Mouse (Mus musculus): ENCODE results near the gene Rapgef4. TPM values are rescaled to one million over a fixed set of nuclear protein-coding genes. Genes with fewer than 3 reads are reported as not detected.

Rapgef4 gene
- polyA plus RNA-seq, 1 experiment from 2014 or later, result 2.2 TPM

- H3K36me3 ChIP-seq (ENCODE audit: control insufficient read depth, insufficient read depth, low read length), result no peaks in the 10 kb centered on the region
- no peak for ATAC-seq (replicated peaks; ENCODE audit: low FRiP score)
- H3K27ac ChIP-seq (ENCODE audit: low read depth, low read length), result no peak overlapping the region
- 80% methylated on average over 6 of the region's 6 CpGs for WGBS
- no peaks in the 10 kb centered on the region for H3K9me3 ChIP-seq (ENCODE audit: control insufficient read depth, low read length)
- H3K27me3 ChIP-seq (ENCODE audit: control insufficient read depth, insufficient read depth, low read length), result no peaks in the 10 kb centered on the region
- no peak overlapping the region for H3K4me2 ChIP-seq (ENCODE audit: low read depth, low read length, severe bottlenecking)
- no peak overlapping the region for H3K9ac ChIP-seq (ENCODE audit: low read length)
- DNase-seq (ENCODE audit: low spot score), result no peak
- no peaks in the 10 kb centered on the region for H3K4me1 ChIP-seq (replicated peaks; ENCODE audit: control insufficient read depth, insufficient read depth, low read length)
- no peak overlapping the region for H3K4me3 ChIP-seq (ENCODE audit: low read depth, low read length)
Measured at GRCm38 (mm10) chr2:72078140-72078521, 97.1 kb downstream of the Rapgef4 start.

GRCm38 (mm10) chr2:72079110-72079509, 98.1 kb downstream of the Rapgef4 start:
- ATAC-seq (replicated peaks; ENCODE audit: low FRiP score) (no peak), DNase-seq (ENCODE audit: low spot score) (no peak)
- WGBS, result 86% methylated on average over 8 of the region's 8 CpGs
- Histone ChIP-seq H3K4me2 (ENCODE audit: low read depth, low read length, severe bottlenecking) (no peak overlapping the region), H3K4me3 (ENCODE audit: low read depth, low read length) (no peak overlapping the region), H3K9ac (ENCODE audit: low read length) (no peak overlapping the region), H3K36me3 (ENCODE audit: control insufficient read depth, insufficient read depth, low read length) (no peaks in the 10 kb centered on the region), H3K9me3 (ENCODE audit: control insufficient read depth, low read length) (no peaks in the 10 kb centered on the region), H3K27ac (ENCODE audit: low read depth, low read length) (no peak overlapping the region), H3K27me3 (ENCODE audit: control insufficient read depth, insufficient read depth, low read length) (no peaks in the 10 kb centered on the region), H3K4me1 (replicated peaks; ENCODE audit: control insufficient read depth, insufficient read depth, low read length) (no peaks in the 10 kb centered on the region)

- H3K4me3 ChIP-seq (ENCODE audit: low read depth, low read length), result no peak overlapping the region
- H3K9me3 ChIP-seq (ENCODE audit: control insufficient read depth, low read length), result no peaks in the 10 kb centered on the region
- ATAC-seq (replicated peaks; ENCODE audit: low FRiP score) (no peak), DNase-seq (ENCODE audit: low spot score) (no peak)
- no peaks in the 10 kb centered on the region for H3K36me3 ChIP-seq (ENCODE audit: control insufficient read depth, insufficient read depth, low read length)
- H3K9ac ChIP-seq (ENCODE audit: low read length), result no peak overlapping the region
- no peak overlapping the region for H3K4me2 ChIP-seq (ENCODE audit: low read depth, low read length, severe bottlenecking)
- H3K27me3 ChIP-seq (ENCODE audit: control insufficient read depth, insufficient read depth, low read length), result no peaks in the 10 kb centered on the region
- no peak overlapping the region for H3K27ac ChIP-seq (ENCODE audit: low read depth, low read length)
- WGBS, result 86% methylated on average over 4 of the region's 4 CpGs
- H3K4me1 ChIP-seq (replicated peaks; ENCODE audit: control insufficient read depth, insufficient read depth, low read length), result no peaks in the 10 kb centered on the region
Measured at GRCm38 (mm10) chr2:72082846-72083245, 101.8 kb downstream of the Rapgef4 start.

DNA sequence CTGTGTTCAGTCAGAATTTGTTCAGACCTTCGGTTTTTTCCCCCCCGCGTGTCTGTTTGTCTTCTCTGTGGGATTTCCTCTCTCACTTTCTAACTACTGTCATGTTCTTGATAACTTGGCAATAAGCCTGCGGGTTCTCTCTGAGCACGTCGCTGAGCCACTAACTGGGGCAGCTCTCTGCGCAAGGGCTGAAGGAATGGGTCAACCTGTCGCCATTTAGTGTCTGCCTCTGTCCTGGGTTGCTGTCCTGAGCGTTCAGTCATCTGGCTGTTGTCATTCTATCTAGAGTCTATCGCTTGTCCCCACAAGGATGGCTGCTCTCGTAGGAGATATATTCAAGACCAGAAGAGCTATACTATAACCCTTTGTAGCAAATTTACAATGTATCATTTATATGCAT, 107.8 kb downstream of the Rapgef4 start:
- no peaks in the 10 kb centered on the region for H3K4me1 ChIP-seq (replicated peaks; ENCODE audit: control insufficient read depth, insufficient read depth, low read length)
- H3K9me3 ChIP-seq (ENCODE audit: control insufficient read depth, low read length), result no peaks in the 10 kb centered on the region
- no peak overlapping the region for H3K9ac ChIP-seq (ENCODE audit: low read length)
- no peak overlapping the region for H3K27ac ChIP-seq (ENCODE audit: low read depth, low read length)
- 95% methylated on average over 11 of the region's 11 CpGs for WGBS
- ATAC-seq (replicated peaks; ENCODE audit: low FRiP score) (no peak), DNase-seq (ENCODE audit: low spot score) (no peak)
- no peak overlapping the region for H3K4me3 ChIP-seq (ENCODE audit: low read depth, low read length)
- no peaks in the 10 kb centered on the region for H3K36me3 ChIP-seq (ENCODE audit: control insufficient read depth, insufficient read depth, low read length)
- no peaks in the 10 kb centered on the region for H3K27me3 ChIP-seq (ENCODE audit: control insufficient read depth, insufficient read depth, low read length)
- no peak overlapping the region for H3K4me2 ChIP-seq (ENCODE audit: low read depth, low read length, severe bottlenecking)

GRCm38 (mm10) chr2:72090061-72090460, 109.0 kb downstream of the Rapgef4 start:
- H3K36me3 ChIP-seq (ENCODE audit: control insufficient read depth, insufficient read depth, low read length), result no peaks in the 10 kb centered on the region
- H3K4me2 ChIP-seq (ENCODE audit: low read depth, low read length, severe bottlenecking), result no peak overlapping the region
- DNase-seq (ENCODE audit: low spot score), result no peak
- 95% methylated on average over 2 of the region's 2 CpGs for WGBS
- no peaks in the 10 kb centered on the region for H3K27me3 ChIP-seq (ENCODE audit: control insufficient read depth, insufficient read depth, low read length)
- no peak overlapping the region for H3K27ac ChIP-seq (ENCODE audit: low read depth, low read length)
- H3K9ac ChIP-seq (ENCODE audit: low read length), result no peak overlapping the region
- no peaks in the 10 kb centered on the region for H3K4me1 ChIP-seq (replicated peaks; ENCODE audit: control insufficient read depth, insufficient read depth, low read length)
- no peak overlapping the region for H3K4me3 ChIP-seq (ENCODE audit: low read depth, low read length)
- no peaks in the 10 kb centered on the region for H3K9me3 ChIP-seq (ENCODE audit: control insufficient read depth, low read length)
- ATAC-seq (replicated peaks; ENCODE audit: low FRiP score), result no peak

DNA sequence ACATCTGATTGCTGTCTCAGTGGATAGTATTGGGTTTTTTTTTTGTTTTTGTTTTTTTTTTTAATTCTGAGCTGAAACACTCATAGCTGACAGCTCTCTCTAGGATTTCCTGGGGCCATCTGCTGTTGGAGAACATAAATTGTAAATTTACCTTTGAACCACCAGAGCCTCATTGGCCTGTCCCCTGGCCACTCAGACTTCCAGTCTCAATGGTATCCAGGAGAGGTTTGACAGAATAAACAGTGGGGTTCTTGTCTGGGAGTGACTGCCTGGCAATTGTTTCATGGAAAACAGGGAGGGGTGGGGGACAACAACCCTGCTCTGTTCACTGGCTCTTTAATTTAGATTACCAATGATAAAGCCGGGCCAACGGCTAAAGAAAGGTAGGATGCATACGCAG, 111.0 kb downstream of the Rapgef4 start:
- Histone ChIP-seq H3K9me3 (ENCODE audit: control insufficient read depth, low read length) (no peaks in the 10 kb centered on the region), H3K9ac (ENCODE audit: low read length) (no peak overlapping the region), H3K4me3 (ENCODE audit: low read depth, low read length) (no peak overlapping the region), H3K4me2 (ENCODE audit: low read depth, low read length, severe bottlenecking) (no peak overlapping the region), H3K27me3 (ENCODE audit: control insufficient read depth, insufficient read depth, low read length) (no peaks in the 10 kb centered on the region), H3K4me1 (replicated peaks; ENCODE audit: control insufficient read depth, insufficient read depth, low read length) (no peaks in the 10 kb centered on the region), H3K36me3 (ENCODE audit: control insufficient read depth, insufficient read depth, low read length) (no peaks in the 10 kb centered on the region), H3K27ac (ENCODE audit: low read depth, low read length) (no peak overlapping the region)
- 68% methylated on average over 3 of the region's 3 CpGs for WGBS
- ATAC-seq (replicated peaks; ENCODE audit: low FRiP score) (no peak), DNase-seq (ENCODE audit: low spot score) (no peak)

DNA sequence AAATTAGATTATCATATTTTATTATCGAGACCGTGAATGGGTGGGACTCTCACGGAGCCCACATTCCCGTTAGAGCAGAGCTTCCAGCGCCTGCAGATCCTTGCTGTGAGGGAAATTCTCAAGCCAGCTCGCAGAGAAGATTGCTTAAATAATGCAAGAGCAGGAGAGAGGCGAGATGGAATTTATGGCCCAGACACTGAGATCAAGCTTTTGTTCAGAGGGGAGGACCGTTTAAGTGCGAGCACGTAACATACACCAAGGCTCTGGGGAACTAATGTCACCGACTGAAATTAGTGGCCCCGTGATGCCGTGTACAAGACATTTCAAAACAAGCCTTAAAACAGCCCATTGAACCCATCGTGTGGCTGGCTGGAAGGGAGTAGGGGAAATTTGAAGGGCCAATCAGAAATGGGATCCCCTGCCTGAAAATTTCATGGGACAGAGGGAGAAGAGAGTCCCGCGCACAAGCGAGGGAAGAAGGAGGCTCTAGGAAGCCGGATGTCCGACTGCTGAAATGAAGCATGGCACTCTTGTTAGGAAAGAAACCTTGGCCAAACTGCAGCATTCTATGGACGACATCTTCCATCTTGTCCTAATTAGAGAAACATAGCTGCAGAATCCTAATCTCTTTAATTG, 112.5 kb downstream of the Rapgef4 start:
- Histone ChIP-seq H3K4me2 (ENCODE audit: low read depth, low read length, severe bottlenecking) (no peak overlapping the region), H3K36me3 (ENCODE audit: control insufficient read depth, insufficient read depth, low read length) (no peaks in the 10 kb centered on the region), H3K4me1 (replicated peaks; ENCODE audit: control insufficient read depth, insufficient read depth, low read length) (no peaks in the 10 kb centered on the region), H3K9me3 (ENCODE audit: control insufficient read depth, low read length) (no peaks in the 10 kb centered on the region), H3K27ac (ENCODE audit: low read depth, low read length) (no peak overlapping the region), H3K9ac (ENCODE audit: low read length) (no peak overlapping the region), H3K27me3 (ENCODE audit: control insufficient read depth, insufficient read depth, low read length) (no peaks in the 10 kb centered on the region), H3K4me3 (ENCODE audit: low read depth, low read length) (no peak overlapping the region)
- DNase-seq (ENCODE audit: low spot score) (no peak), ATAC-seq (replicated peaks; ENCODE audit: low FRiP score) (no peak)
- 81% methylated on average over 20 of the region's 20 CpGs for WGBS

GRCm38 (mm10) chr2:72094038-72094437, 113.0 kb downstream of the Rapgef4 start:
- 90% methylated on average over 8 of the region's 8 CpGs for WGBS
- no peaks in the 10 kb centered on the region for H3K36me3 ChIP-seq (ENCODE audit: control insufficient read depth, insufficient read depth, low read length)
- no peak overlapping the region for H3K4me2 ChIP-seq (ENCODE audit: low read depth, low read length, severe bottlenecking)
- H3K27ac ChIP-seq (ENCODE audit: low read depth, low read length), result no peak overlapping the region
- ATAC-seq (replicated peaks; ENCODE audit: low FRiP score), result no peak
- DNase-seq (ENCODE audit: low spot score), result no peak
- no peak overlapping the region for H3K4me3 ChIP-seq (ENCODE audit: low read depth, low read length)
- H3K4me1 ChIP-seq (replicated peaks; ENCODE audit: control insufficient read depth, insufficient read depth, low read length), result no peaks in the 10 kb centered on the region
- H3K9ac ChIP-seq (ENCODE audit: low read length), result no peak overlapping the region
- no peaks in the 10 kb centered on the region for H3K9me3 ChIP-seq (ENCODE audit: control insufficient read depth, low read length)
- H3K27me3 ChIP-seq (ENCODE audit: control insufficient read depth, insufficient read depth, low read length), result no peaks in the 10 kb centered on the region

- Histone ChIP-seq H3K27ac (ENCODE audit: low read depth, low read length) (no peak overlapping the region), H3K4me1 (replicated peaks; ENCODE audit: control insufficient read depth, insufficient read depth, low read length) (no peaks in the 10 kb centered on the region), H3K27me3 (ENCODE audit: control insufficient read depth, insufficient read depth, low read length) (no peaks in the 10 kb centered on the region), H3K4me2 (ENCODE audit: low read depth, low read length, severe bottlenecking) (no peak overlapping the region), H3K36me3 (ENCODE audit: control insufficient read depth, insufficient read depth, low read length) (no peaks in the 10 kb centered on the region), H3K4me3 (ENCODE audit: low read depth, low read length) (no peak overlapping the region), H3K9me3 (ENCODE audit: control insufficient read depth, low read length) (no peaks in the 10 kb centered on the region), H3K9ac (ENCODE audit: low read length) (no peak overlapping the region)
- 88% methylated on average over 7 of the region's 7 CpGs for WGBS
- no peak for ATAC-seq (replicated peaks; ENCODE audit: low FRiP score)
- DNase-seq (ENCODE audit: low spot score), result no peak
Measured at GRCm38 (mm10) chr2:72094446-72094845, 113.4 kb downstream of the Rapgef4 start.
